Mouse (Mus musculus): ENCODE data around the gene A1cf.

DNA sequence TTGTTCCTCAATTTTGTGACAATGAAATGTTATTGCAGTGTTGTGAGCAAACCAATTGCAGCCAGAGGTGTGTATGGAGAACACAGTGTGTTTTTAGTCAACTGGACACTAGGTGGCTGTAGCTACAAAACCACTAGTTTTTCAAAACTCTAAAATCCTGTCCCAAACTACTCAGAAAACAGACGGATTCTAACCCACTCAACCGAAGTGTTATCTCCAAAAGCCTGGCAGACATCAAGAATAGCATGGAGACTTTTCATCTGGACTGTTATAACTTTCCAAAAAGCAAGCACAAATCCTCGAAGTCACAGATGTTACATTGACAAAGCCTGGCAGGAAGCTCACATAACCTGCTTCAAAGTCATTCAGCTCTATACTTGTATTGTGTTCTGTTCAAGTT lies 6.7 kb upstream of the A1cf start:
- peak in 1 of 2 experiments; percentile 45; a peak in 2 of 4 replicates for TF ChIP-seq CTCF (conservative IDR thresholded peaks at IDR 0.05 in 1 of 2, IDR thresholded peaks at IDR 0.05 in 1 of 2; ENCODE audit: low read depth in 2 of 2, low read length in 2 of 2)
- TF ChIP-seq UBTF (IDR thresholded peaks at IDR 0.05; ENCODE audit: low read depth, low read length), result no peak
- TF ChIP-seq EP300 (IDR thresholded peaks at IDR 0.05; ENCODE audit: low read length), result no peak
- TF ChIP-seq RAD21 (IDR thresholded peaks at IDR 0.05; ENCODE audit: low read depth, low read length), result peak; percentile 20

Measured in CH12.LX (cell line).